Mouse (Mus musculus): Measurements from ENCODE around the gene Cks1b.

The Cks1b gene

GRCm38 (mm10) chr3:89395806-89396653 lies 22.2 kb downstream of the Cks1b start:
- in situ Hi-C loops (cut with MboI), result no loop called here

GRCm38 (mm10) chr3:89395419-89395805 lies 22.8 kb downstream of the Cks1b start:
- in situ Hi-C loops (cut with MboI), result no loop called here

GRCm38 (mm10) chr3:89394894-89395256 lies 23.3 kb downstream of the Cks1b start:
- in situ Hi-C loops (cut with MboI), result no loop called here

- in situ Hi-C loops (cut with MboI), result no loop called here
Observed at GRCm38 (mm10) chr3:89394006-89394893, 23.9 kb downstream of the Cks1b start, which contains the start of gene Zbtb7b. Gene Zbtb7b (minus strand): TSS chr3:89394776.

GRCm38 (mm10) chr3:89393605-89394004 lies 24.6 kb downstream of the Cks1b start:
- in situ Hi-C loops (cut with MboI), result no loop called here

- in situ Hi-C loops (cut with MboI), result no loop called here
Observed at GRCm38 (mm10) chr3:89392871-89393311, 25.3 kb downstream of the Cks1b start.

GRCm38 (mm10) chr3:89391663-89392511 lies 26.3 kb downstream of the Cks1b start:
- in situ Hi-C loops (cut with MboI), result no loop called here

- in situ Hi-C loops (cut with MboI), result no loop called here
Observed at GRCm38 (mm10) chr3:89390699-89391662, 27.2 kb downstream of the Cks1b start.

GRCm38 (mm10) chr3:89390111-89390515 lies 28.1 kb downstream of the Cks1b start:
- in situ Hi-C loops (cut with MboI), result no loop called here

- in situ Hi-C loops (cut with MboI), result no loop called here
Observed at GRCm38 (mm10) chr3:89388901-89389740, 29.1 kb downstream of the Cks1b start.

GRCm38 (mm10) chr3:89388134-89388881 lies 29.9 kb downstream of the Cks1b start:
- in situ Hi-C loops (cut with MboI), result no loop called here

- in situ Hi-C loops (cut with MboI), result no loop called here
Observed at GRCm38 (mm10) chr3:89387632-89388031, 30.6 kb downstream of the Cks1b start.

- in situ Hi-C loops (cut with MboI), result no loop called here
Observed at GRCm38 (mm10) chr3:89386438-89387420, 31.5 kb downstream of the Cks1b start.

GRCm38 (mm10) chr3:89385451-89385850 lies 32.7 kb downstream of the Cks1b start:
- in situ Hi-C loops (cut with MboI), result no loop called here

- in situ Hi-C loops (cut with MboI), result no loop called here
Observed at GRCm38 (mm10) chr3:89384331-89385076, 33.7 kb downstream of the Cks1b start.

- in situ Hi-C loops (cut with MboI), result no loop called here
Observed at GRCm38 (mm10) chr3:89383651-89384255, 34.4 kb downstream of the Cks1b start.

All from mature B cell (primary cell).